Mouse (Mus musculus): ENCODE data around the gene Snx9. TPM values are rescaled to one million over a fixed set of nuclear protein-coding genes. Genes with fewer than 3 reads are reported as not detected.

The Snx9 gene
- total and polyA plus RNA-seq, 2 experiments from 2014 or later = 5.6 to 8.7 TPM

GRCm38 (mm10) chr17:5806823-5807222 lies 34.3 kb upstream of the Snx9 start:
- no peaks in the 10 kb centered on the region for H3K4me1 ChIP-seq (ENCODE audit: insufficient read depth)
- no peaks in the 10 kb centered on the region for H3K9me3 ChIP-seq (ENCODE audit: low read length)
- WGBS = 89% methylated on average over 2 of the region's 2 CpGs
- H3K36me3 ChIP-seq (ENCODE audit: insufficient read depth) = no peaks in the 10 kb centered on the region
- H3K4me2 ChIP-seq (ENCODE audit: low read depth) = no peak overlapping the region
- H3K4me3 ChIP-seq (ENCODE audit: low read depth, low read length) = no peak overlapping the region
- no peak for ATAC-seq
- H3K27ac ChIP-seq (ENCODE audit: low read depth, low read length) = no peak overlapping the region
- TF ChIP-seq CTCF (IDR thresholded peaks at IDR 0.05; ENCODE audit: low read depth) = no peak
- no peaks in the 10 kb centered on the region for H3K27me3 ChIP-seq (ENCODE audit: insufficient read depth, low read length)
- no peak overlapping the region for H3K9ac ChIP-seq
- no peak for DNase-seq

DNA sequence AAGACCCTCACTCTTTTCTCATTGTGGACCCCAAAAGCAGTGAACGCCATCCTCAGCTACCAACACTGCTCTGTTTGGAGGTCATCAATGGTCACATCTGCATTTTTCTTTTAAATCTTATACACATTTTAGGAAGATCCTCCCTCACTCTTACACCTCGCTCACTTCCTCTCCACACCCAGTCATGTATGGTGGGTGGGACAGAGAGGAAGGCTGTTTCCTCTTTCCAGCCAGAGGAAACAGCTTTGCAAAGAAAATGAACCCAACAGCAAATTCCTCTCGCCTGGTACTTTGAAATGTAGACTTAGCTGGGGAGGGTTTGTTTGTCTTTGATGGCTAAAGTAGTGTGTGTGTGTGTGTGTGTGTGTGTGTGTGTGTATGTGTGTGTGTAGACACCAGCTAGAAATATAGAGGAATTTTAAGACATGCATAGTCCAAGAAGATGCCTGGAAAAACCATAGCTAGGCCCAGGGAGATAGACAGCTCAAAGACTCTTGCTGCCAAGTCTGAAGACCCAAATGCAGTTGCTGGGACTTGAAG lies 33.2 kb upstream of the Snx9 start:
- H3K9ac ChIP-seq = no peak overlapping the region
- no peak for TF ChIP-seq CTCF (IDR thresholded peaks at IDR 0.05; ENCODE audit: low read depth)
- no peak overlapping the region for H3K4me2 ChIP-seq (ENCODE audit: low read depth)
- H3K27ac ChIP-seq (ENCODE audit: low read depth, low read length) = no peak overlapping the region
- no peak for ATAC-seq
- H3K9me3 ChIP-seq (ENCODE audit: low read length) = no peaks in the 10 kb centered on the region
- WGBS = 86% methylated on average over 3 of the region's 3 CpGs
- no peak overlapping the region for H3K4me3 ChIP-seq (ENCODE audit: low read depth, low read length)
- DNase-seq = no peak
- no peaks in the 10 kb centered on the region for H3K36me3 ChIP-seq (ENCODE audit: insufficient read depth)
- H3K27me3 ChIP-seq (ENCODE audit: insufficient read depth, low read length) = no peaks in the 10 kb centered on the region
- no peaks in the 10 kb centered on the region for H3K4me1 ChIP-seq (ENCODE audit: insufficient read depth)

DNA sequence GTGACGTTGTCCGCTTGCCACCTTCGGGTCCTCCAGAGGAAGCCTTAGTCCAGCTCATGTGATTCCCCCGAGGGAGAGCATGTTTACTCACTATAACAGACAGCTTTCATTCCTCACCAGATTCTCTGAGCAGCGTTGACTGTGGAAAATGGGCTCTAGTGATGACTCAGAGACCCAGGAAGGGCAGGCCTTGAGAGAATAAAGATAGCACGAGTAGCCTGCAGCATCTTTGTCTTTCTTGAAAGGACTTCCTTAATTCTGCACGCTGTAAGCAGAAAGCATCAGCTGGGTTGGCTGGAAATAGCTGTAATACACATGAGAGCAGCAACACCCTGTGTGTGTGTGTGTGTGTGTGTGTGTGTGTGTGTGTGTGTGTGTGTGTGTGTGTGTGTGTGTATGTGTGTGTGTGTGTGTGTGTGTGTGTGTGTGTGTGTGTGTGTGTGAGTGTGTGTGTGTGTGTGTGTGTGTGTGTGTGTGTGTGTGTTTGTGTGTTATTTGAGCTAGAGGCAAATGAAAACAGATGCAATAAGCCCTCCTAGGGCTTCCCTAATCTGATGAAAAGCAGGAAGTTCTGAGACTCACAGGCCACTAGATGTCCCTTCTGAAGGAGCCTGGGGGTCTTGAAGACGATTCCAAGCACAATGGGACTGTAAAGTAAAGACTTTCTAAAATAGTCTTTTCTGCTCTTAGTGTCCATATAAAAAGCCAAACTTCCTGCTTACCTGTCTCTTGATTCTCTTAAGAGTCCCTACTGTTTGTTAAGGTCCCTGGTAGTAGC lies 27.1 kb upstream of the Snx9 start:
- no peak overlapping the region for H3K4me3 ChIP-seq (ENCODE audit: low read depth, low read length)

GRCm38 (mm10) chr17:5814641-5814920 lies 26.5 kb upstream of the Snx9 start:
- TF ChIP-seq CTCF (IDR thresholded peaks at IDR 0.05; ENCODE audit: low read depth) = no peak
- 63% methylated on average over 1 of the region's 1 CpGs for WGBS
- Histone ChIP-seq H3K9ac (no peak overlapping the region), H3K9me3 (ENCODE audit: low read length) (no peaks in the 10 kb centered on the region), H3K27me3 (ENCODE audit: insufficient read depth, low read length) (no peaks in the 10 kb centered on the region), H3K4me2 (ENCODE audit: low read depth) (no peak overlapping the region), H3K4me3 (ENCODE audit: low read depth, low read length) (no peak overlapping the region), H3K36me3 (ENCODE audit: insufficient read depth) (no peaks in the 10 kb centered on the region), H3K4me1 (ENCODE audit: insufficient read depth) (no peaks in the 10 kb centered on the region), H3K27ac (ENCODE audit: low read depth, low read length) (no peak overlapping the region)
- ATAC-seq (no peak), DNase-seq (no peak)

More for the DNA sequence above, 27.1 kb upstream of the Snx9 start:
- ATAC-seq (peak; percentile 10; the same call in 1 of the 2 replicates), DNase-seq (peak; percentile 10)
- 64% methylated on average over 8 of the region's 8 CpGs for WGBS
- H3K36me3 ChIP-seq (ENCODE audit: insufficient read depth) = no peaks in the 10 kb centered on the region
- no peak overlapping the region for H3K9ac ChIP-seq
- H3K9me3 ChIP-seq (ENCODE audit: low read length) = no peaks in the 10 kb centered on the region
- no peak overlapping the region for H3K4me2 ChIP-seq (ENCODE audit: low read depth)
- H3K4me1 ChIP-seq (ENCODE audit: insufficient read depth) = no peaks in the 10 kb centered on the region
- no peaks in the 10 kb centered on the region for H3K27me3 ChIP-seq (ENCODE audit: insufficient read depth, low read length)
- H3K27ac ChIP-seq (ENCODE audit: low read depth, low read length) = no peak overlapping the region
- no peak for TF ChIP-seq CTCF (IDR thresholded peaks at IDR 0.05; ENCODE audit: low read depth)

GRCm38 (mm10) chr17:5817871-5818270 lies 23.3 kb upstream of the Snx9 start:
- ATAC-seq (no peak), DNase-seq (no peak)
- no peak overlapping the region for H3K27ac ChIP-seq (ENCODE audit: low read depth, low read length)
- no peaks in the 10 kb centered on the region for H3K36me3 ChIP-seq (ENCODE audit: insufficient read depth)
- WGBS = 100% methylated on average over 2 of the region's 2 CpGs
- H3K9me3 ChIP-seq (ENCODE audit: low read length) = no peaks in the 10 kb centered on the region
- H3K9ac ChIP-seq = no peak overlapping the region
- H3K27me3 ChIP-seq (ENCODE audit: insufficient read depth, low read length) = no peaks in the 10 kb centered on the region
- no peaks in the 10 kb centered on the region for H3K4me1 ChIP-seq (ENCODE audit: insufficient read depth)
- no peak overlapping the region for H3K4me2 ChIP-seq (ENCODE audit: low read depth)
- H3K4me3 ChIP-seq (ENCODE audit: low read depth, low read length) = no peak overlapping the region
- no peak for TF ChIP-seq CTCF (IDR thresholded peaks at IDR 0.05; ENCODE audit: low read depth)

GRCm38 (mm10) chr17:5819105-5819504 lies 22.0 kb upstream of the Snx9 start:
- H3K4me3 ChIP-seq (ENCODE audit: low read depth, low read length) = no peak overlapping the region
- DNase-seq (no peak), ATAC-seq (no peak)
- no peak overlapping the region for H3K9ac ChIP-seq
- TF ChIP-seq CTCF (IDR thresholded peaks at IDR 0.05; ENCODE audit: low read depth) = no peak
- H3K4me2 ChIP-seq (ENCODE audit: low read depth) = no peak overlapping the region
- no peaks in the 10 kb centered on the region for H3K27me3 ChIP-seq (ENCODE audit: insufficient read depth, low read length)
- no peaks in the 10 kb centered on the region for H3K4me1 ChIP-seq (ENCODE audit: insufficient read depth)
- no peaks in the 10 kb centered on the region for H3K9me3 ChIP-seq (ENCODE audit: low read length)
- H3K27ac ChIP-seq (ENCODE audit: low read depth, low read length) = no peak overlapping the region
- no peaks in the 10 kb centered on the region for H3K36me3 ChIP-seq (ENCODE audit: insufficient read depth)
- WGBS = 66% methylated on average over 6 of the region's 6 CpGs

- Histone ChIP-seq H3K27me3 (ENCODE audit: insufficient read depth, low read length) (no peaks in the 10 kb centered on the region), H3K36me3 (ENCODE audit: insufficient read depth) (no peaks in the 10 kb centered on the region), H3K4me2 (ENCODE audit: low read depth) (no peak overlapping the region), H3K4me1 (ENCODE audit: insufficient read depth) (no peaks in the 10 kb centered on the region), H3K9me3 (ENCODE audit: low read length) (no peaks in the 10 kb centered on the region), H3K4me3 (ENCODE audit: low read depth, low read length) (no peak overlapping the region), H3K9ac (no peak overlapping the region), H3K27ac (ENCODE audit: low read depth, low read length) (no peak overlapping the region)
- ATAC-seq (peak; percentile 48; the same call in 1 of the 2 replicates), DNase-seq (peak; percentile 13)
- 9% methylated on average over 9 of the region's 9 CpGs for WGBS
- no peak for TF ChIP-seq CTCF (IDR thresholded peaks at IDR 0.05; ENCODE audit: low read depth)
Measured at GRCm38 (mm10) chr17:5819799-5820201, 21.3 kb upstream of the Snx9 start.

Measured in forebrain, postnatal 0 days (tissue).